Mouse (Mus musculus) kidney, postnatal 0 days (tissue): Measurements from ENCODE around the gene Clec12b. TPM values are rescaled to one million over a fixed set of nuclear protein-coding genes. Genes with fewer than 3 reads are reported as not detected.

Source experiments
- ATAC-seq: fragments of 200-750 bp; cut with Nextera tagmentation; replicated peaks from 2 replicates; pipeline ENCODE4 v1.8.0; 2017; ENCODE audit warnings: low read depth, moderate number of reproducible peaks, moderate TSS enrichment, moderate library complexity; ENCODE audit not compliant: low FRiP score
- DNase-seq: peaks from one replicate; pipeline ENCODE4 v3.0.0-alpha.2; 2016; ENCODE audit warnings: low spot score
- H3K27ac ChIP-seq: fragments of 300-500 bp; sonication (generic); 2 replicates; pipeline ENCODE4 v1.5.1; 2014; ENCODE audit warnings: mild to moderate bottlenecking
- H3K27me3 ChIP-seq: fragments of 300-500 bp; sonication (generic); 2 replicates; pipeline ENCODE4 v1.6.1; 2014; ENCODE audit warnings: low read length, mixed read lengths; ENCODE audit not compliant: insufficient read depth
- H3K36me3 ChIP-seq: fragments of 300-500 bp; sonication (generic); 2 replicates; pipeline ENCODE4 v1.6.1; 2014; ENCODE audit warnings: low read length, mixed read lengths; ENCODE audit not compliant: insufficient read depth
- H3K4me1 ChIP-seq: fragments of 300-500 bp; sonication (generic); replicated peaks from 2 replicates; pipeline ENCODE4 v1.6.1; 2014; ENCODE audit warnings: antibody characterized with exemption, low read length, mixed read lengths; ENCODE audit not compliant: insufficient read depth
- H3K4me2 ChIP-seq: fragments of 300-500 bp; sonication (generic); 2 replicates; pipeline ENCODE4 v1.6.1; 2014; ENCODE audit warnings: mild to moderate bottlenecking, low read length, moderate library complexity, mixed read lengths
- H3K4me3 ChIP-seq: fragments of 300-500 bp; sonication (generic); replicated peaks from 2 replicates; pipeline ENCODE4 v1.5.1; 2014; ENCODE audit warnings: low read depth, low read length
- H3K9ac ChIP-seq: fragments of 300-500 bp; sonication (generic); 2 replicates; pipeline ENCODE4 v1.6.1; 2014; ENCODE audit warnings: low read depth, low read length
- H3K9me3 ChIP-seq: fragments of 300-500 bp; sonication (generic); replicated peaks from 2 replicates; pipeline ENCODE4 v1.6.1; 2016; ENCODE audit warnings: low read length, inconsistent platforms, mixed read lengths
- CTCF ChIP-seq: IDR thresholded peaks from 2 replicates; pipeline ENCODE4 v1.5.1; 2016; ENCODE audit warnings: antibody characterized with exemption, low read depth, mild to moderate bottlenecking, moderate library complexity
- WGBS: fragments of 180-500 bp; shearing (Covaris S2); extraction: QIAGEN DNeasy Blood & Tissue Kit; methylation state at CpG from one replicate; pipeline ENCODE4 v1.1.7; 2014; 5-methylcytosine and 5-hydroxymethylcytosine counted together
- polyA plus RNA-seq: library from polyadenylated mRNA; unstranded; fragments of >200 nt; fragmentation: Nextera tagmentation; extraction: Ambion mirVana; gene quantifications from 2 replicates; pipeline ENCODE4 v1.2.1, GENCODE M21; 2015

Gene Clec12b
- polyA plus RNA-seq, 1 experiment from 2014 or later: 0.11 TPM

- Histone ChIP-seq H3K4me2 (no peak overlapping the region), H3K27ac (no peak overlapping the region), H3K4me1 (no peaks in the 10 kb centered on the region), H3K9ac (no peak overlapping the region), H3K9me3 (no peaks in the 10 kb centered on the region), H3K36me3 (no peaks in the 10 kb centered on the region), H3K4me3 (no peak overlapping the region), H3K27me3 (no peaks in the 10 kb centered on the region)
- ATAC-seq: no peak
- TF ChIP-seq CTCF: no peak
- DNase-seq: no peak
- 79% methylated on average over 4 of the region's 4 CpGs for WGBS
Measured at GRCm38 (mm10) chr6:129385000-129385399, 674 bp downstream of the Clec12b start.

GRCm38 (mm10) chr6:129383466-129383865 lies 2.2 kb downstream of the Clec12b start:
- no peak overlapping the region for H3K9ac ChIP-seq
- H3K4me3 ChIP-seq: no peak overlapping the region
- H3K4me1 ChIP-seq: no peaks in the 10 kb centered on the region
- H3K36me3 ChIP-seq: no peaks in the 10 kb centered on the region
- no peak for TF ChIP-seq CTCF
- no peak for DNase-seq
- ATAC-seq: no peak
- 63% methylated on average over 3 of the region's 3 CpGs for WGBS
- H3K27me3 ChIP-seq: no peaks in the 10 kb centered on the region
- no peak overlapping the region for H3K27ac ChIP-seq
- no peak overlapping the region for H3K4me2 ChIP-seq
- H3K9me3 ChIP-seq: no peaks in the 10 kb centered on the region

DNA sequence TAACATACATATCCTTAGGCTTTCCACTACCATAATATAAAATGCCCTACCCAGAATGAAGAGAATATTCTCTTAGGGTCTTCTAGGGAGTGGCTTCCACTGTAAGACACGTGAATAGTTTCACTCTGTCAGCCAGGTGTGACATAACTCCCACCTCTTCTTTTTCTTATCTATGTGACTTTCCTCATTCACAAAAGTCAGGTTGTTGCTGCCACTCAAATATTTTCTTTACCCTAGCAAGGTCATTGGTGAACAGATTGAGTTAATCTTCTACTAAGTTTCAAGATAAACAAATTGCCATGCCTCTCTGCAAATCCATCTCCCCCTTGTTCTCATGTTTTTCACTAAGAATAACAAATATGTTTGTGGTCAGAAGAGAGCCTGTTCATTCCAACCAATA lies 3.9 kb downstream of the Clec12b start:
- WGBS: 43% methylated on average over 1 of the region's 1 CpGs

GRCm38 (mm10) chr6:129380454-129380853 lies 5.2 kb downstream of the Clec12b start:
- H3K36me3 ChIP-seq: no peaks in the 10 kb centered on the region
- no peak for TF ChIP-seq CTCF
- H3K4me3 ChIP-seq: no peak overlapping the region
- no peak overlapping the region for H3K9ac ChIP-seq
- H3K4me1 ChIP-seq: no peaks in the 10 kb centered on the region
- 66% methylated on average over 4 of the region's 4 CpGs for WGBS
- H3K27ac ChIP-seq: no peak overlapping the region
- no peak for DNase-seq
- no peaks in the 10 kb centered on the region for H3K27me3 ChIP-seq
- H3K4me2 ChIP-seq: no peak overlapping the region
- no peaks in the 10 kb centered on the region for H3K9me3 ChIP-seq
- no peak for ATAC-seq

More for the DNA sequence above, 3.9 kb downstream of the Clec12b start:
- Histone ChIP-seq H3K4me3 (no peak overlapping the region), H3K27ac (0 out of 2 replicates have a peak overlapping the region, but pooled peaks have one; percentile 36), H3K9me3 (no peaks in the 10 kb centered on the region), H3K36me3 (no peaks in the 10 kb centered on the region), H3K9ac (no peak overlapping the region), H3K27me3 (no peaks in the 10 kb centered on the region), H3K4me1 (no peaks in the 10 kb centered on the region), H3K4me2 (no peak overlapping the region)
- TF ChIP-seq CTCF: no peak
- ATAC-seq (no peak), DNase-seq (no peak)

DNA sequence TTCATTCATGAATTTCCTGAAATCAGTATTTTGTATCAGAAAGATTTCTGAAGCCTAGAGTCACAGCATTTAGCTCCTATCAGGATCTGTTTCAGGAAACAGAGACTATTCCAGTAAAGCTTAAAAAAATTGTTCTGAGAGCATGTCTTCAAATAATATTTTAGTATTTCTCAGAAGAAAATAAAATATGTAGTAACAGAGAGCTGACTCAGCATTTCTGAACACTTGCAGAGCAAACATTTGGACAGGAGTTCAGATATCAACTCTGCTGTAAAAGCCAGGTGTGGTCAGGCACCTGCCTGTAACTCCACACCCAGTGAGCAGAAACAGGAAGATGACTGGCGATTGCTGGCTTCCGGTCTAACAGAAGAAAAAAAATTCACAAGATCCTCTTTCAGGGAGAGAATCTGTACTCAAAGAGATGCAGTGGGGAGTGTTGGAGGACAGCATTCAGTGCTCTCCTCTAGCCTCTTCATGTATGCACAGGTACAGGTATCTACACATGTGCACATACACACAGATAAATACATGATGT lies 10.7 kb downstream of the Clec12b start:
- H3K9me3 ChIP-seq: no peaks in the 10 kb centered on the region
- no peaks in the 10 kb centered on the region for H3K27me3 ChIP-seq
- ATAC-seq: no peak
- H3K9ac ChIP-seq: no peak overlapping the region
- H3K36me3 ChIP-seq: no peaks in the 10 kb centered on the region
- no peak overlapping the region for H3K4me2 ChIP-seq
- no peak for TF ChIP-seq CTCF
- no peak overlapping the region for H3K27ac ChIP-seq
- DNase-seq: no peak
- no peaks in the 10 kb centered on the region for H3K4me1 ChIP-seq
- 79% methylated on average over 2 of the region's 2 CpGs for WGBS
- no peak overlapping the region for H3K4me3 ChIP-seq

GRCm38 (mm10) chr6:129369374-129370132 lies 16.1 kb downstream of the Clec12b start:
- no peak for ATAC-seq
- Histone ChIP-seq H3K9me3 (no peaks in the 10 kb centered on the region), H3K27ac (no peak overlapping the region), H3K4me3 (no peak overlapping the region), H3K4me2 (no peak overlapping the region), H3K36me3 (no peaks in the 10 kb centered on the region), H3K27me3 (no peaks in the 10 kb centered on the region), H3K4me1 (no peaks in the 10 kb centered on the region), H3K9ac (no peak overlapping the region)
- TF ChIP-seq CTCF: no peak
- DNase-seq: no peak
- WGBS: 55% methylated on average over 7 of the region's 7 CpGs
